Mouse (Mus musculus): ENCODE results near the gene Ankrd34b. TPM values are rescaled to one million over a fixed set of nuclear protein-coding genes. Genes with fewer than 3 reads are reported as not detected.

The Ankrd34b gene
- 4.0 and 5.0 TPM in 2 replicates for polyA plus RNA-seq (2015; fragmentation: Nextera tagmentation; extraction: Ambion mirVana)

DNA sequence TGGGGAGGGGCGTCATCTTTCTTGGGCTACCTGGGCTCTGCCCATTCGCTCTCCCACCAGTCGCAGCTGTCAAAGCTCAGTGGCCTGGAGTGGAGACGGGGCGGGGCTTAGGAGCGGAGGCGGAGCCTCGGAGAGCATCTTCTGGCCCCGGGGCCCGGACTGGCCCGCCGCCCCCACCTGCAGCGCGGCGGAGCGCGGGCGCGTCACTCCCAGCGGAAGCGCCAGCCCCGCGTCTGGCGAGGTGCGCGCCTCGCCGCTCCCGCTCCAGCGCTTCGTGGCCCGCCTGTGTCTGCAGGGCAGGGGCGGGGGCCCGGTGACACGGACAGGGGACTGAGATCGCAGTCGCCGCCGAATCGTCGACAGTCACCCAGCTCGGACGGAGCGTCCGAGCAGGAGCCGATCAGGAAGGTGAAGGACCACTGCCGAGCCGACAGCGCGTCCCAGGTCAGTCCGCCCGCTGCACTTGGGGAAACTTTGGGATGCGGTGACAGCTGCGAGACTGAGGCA is at the start of gene Ankrd34b:
Gene Ankrd34b, plus strand, starts transcription at position 139 of the 507 bp plus-strand sequence.
- Histone ChIP-seq H3K27me3 (replicated peaks; ENCODE audit: control insufficient read depth, insufficient read depth, low read length) (peaks cover 5% of the 10 kb centered on the region; the same call in 1 of the 2 replicates), H3K4me3 (ENCODE audit: low read length) (peak within 1 kb of the TSS; percentile 83), H3K9ac (ENCODE audit: low read depth, low read length) (peak within 1 kb of the TSS; percentile 75), H3K36me3 (ENCODE audit: control insufficient read depth, insufficient read depth, low read length) (no peaks in the 10 kb centered on the region; the same call in 1 of the 2 replicates), H3K4me1 (ENCODE audit: control insufficient read depth, insufficient read depth, low read depth, low read length) (peaks cover 5% of the 10 kb centered on the region), H3K9me3 (ENCODE audit: control insufficient read depth, low read length) (no peaks in the 10 kb centered on the region), H3K27ac (ENCODE audit: low read depth, low read length) (peak within 1 kb of the TSS; percentile 31; the same call in 1 of the 2 replicates), H3K4me2 (ENCODE audit: low read length) (peak within 1 kb of the TSS; percentile 91)
- under 1% methylated on average over 50 of the region's 54 CpGs for WGBS
- peak; percentile 93 for ATAC-seq

DNA sequence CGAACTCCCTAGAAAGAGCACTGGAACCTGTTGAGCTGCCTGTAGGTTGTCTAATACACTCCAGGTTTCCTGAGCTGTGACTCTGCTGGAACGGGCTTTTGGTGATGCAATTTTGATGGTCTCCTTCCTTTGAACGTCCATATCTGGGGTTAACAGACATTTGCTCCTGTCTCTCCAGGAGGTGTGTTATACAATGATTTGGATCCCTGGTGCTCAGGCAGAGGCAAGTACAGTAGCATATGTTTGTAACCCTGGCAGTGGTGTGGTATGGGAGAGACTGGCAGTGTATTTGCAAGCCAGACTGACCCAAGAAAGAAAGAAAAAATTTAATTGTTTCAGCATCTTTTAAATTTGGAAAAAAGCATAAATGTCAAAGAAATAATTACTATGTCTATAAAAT is 38.3 kb upstream of the Ankrd34b start:
- no peak for ATAC-seq
- Histone ChIP-seq H3K4me1 (ENCODE audit: control insufficient read depth, insufficient read depth, low read depth, low read length) (no peaks in the 10 kb centered on the region), H3K36me3 (ENCODE audit: control insufficient read depth, insufficient read depth, low read length) (no peaks in the 10 kb centered on the region), H3K4me2 (ENCODE audit: low read length) (no peak overlapping the region), H3K27ac (ENCODE audit: low read depth, low read length) (no peak overlapping the region), H3K4me3 (ENCODE audit: low read length) (no peak overlapping the region), H3K9me3 (ENCODE audit: control insufficient read depth, low read length) (no peaks in the 10 kb centered on the region), H3K9ac (ENCODE audit: low read depth, low read length) (no peak overlapping the region), H3K27me3 (replicated peaks; ENCODE audit: control insufficient read depth, insufficient read depth, low read length) (no peaks in the 10 kb centered on the region)
- WGBS: 92% methylated on average over 3 of the region's 3 CpGs

DNA sequence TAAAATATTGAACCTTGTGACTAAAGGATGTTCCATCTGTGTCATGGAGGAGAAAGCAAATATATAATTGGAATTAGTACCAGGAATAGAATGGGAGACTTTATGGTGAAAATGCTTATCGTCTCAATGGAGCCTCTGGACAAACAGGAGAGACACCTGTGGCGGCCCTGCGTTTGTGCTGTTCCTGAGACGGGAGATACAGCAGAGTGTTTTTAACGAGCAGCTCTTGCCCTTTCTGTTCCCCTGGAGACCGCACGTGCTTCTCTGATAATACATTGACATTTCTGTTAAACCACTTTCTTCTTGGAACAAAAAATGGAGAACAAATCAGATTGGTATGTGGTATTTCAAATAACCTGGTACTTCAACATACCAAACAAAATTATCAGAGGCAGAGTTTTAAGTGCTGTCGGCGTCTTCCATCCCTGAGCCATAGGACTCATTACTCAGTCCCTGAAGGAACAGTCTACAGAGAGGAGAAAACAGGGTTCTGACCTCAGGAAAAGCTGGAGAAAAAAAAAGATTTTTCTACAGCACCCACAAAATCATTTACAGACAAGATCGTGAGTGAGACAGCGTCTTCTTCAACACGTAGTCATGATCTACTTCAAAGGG is 32.5 kb upstream of the Ankrd34b start:
- Histone ChIP-seq H3K9me3 (ENCODE audit: control insufficient read depth, low read length) (no peaks in the 10 kb centered on the region), H3K4me2 (ENCODE audit: low read length) (no peak overlapping the region), H3K36me3 (ENCODE audit: control insufficient read depth, insufficient read depth, low read length) (no peaks in the 10 kb centered on the region), H3K27ac (ENCODE audit: low read depth, low read length) (no peak overlapping the region), H3K4me1 (ENCODE audit: control insufficient read depth, insufficient read depth, low read depth, low read length) (no peaks in the 10 kb centered on the region), H3K9ac (ENCODE audit: low read depth, low read length) (no peak overlapping the region), H3K27me3 (replicated peaks; ENCODE audit: control insufficient read depth, insufficient read depth, low read length) (no peaks in the 10 kb centered on the region), H3K4me3 (ENCODE audit: low read length) (no peak overlapping the region)
- ATAC-seq: no peak
- 85% methylated on average over 12 of the region's 12 CpGs for WGBS

DNA sequence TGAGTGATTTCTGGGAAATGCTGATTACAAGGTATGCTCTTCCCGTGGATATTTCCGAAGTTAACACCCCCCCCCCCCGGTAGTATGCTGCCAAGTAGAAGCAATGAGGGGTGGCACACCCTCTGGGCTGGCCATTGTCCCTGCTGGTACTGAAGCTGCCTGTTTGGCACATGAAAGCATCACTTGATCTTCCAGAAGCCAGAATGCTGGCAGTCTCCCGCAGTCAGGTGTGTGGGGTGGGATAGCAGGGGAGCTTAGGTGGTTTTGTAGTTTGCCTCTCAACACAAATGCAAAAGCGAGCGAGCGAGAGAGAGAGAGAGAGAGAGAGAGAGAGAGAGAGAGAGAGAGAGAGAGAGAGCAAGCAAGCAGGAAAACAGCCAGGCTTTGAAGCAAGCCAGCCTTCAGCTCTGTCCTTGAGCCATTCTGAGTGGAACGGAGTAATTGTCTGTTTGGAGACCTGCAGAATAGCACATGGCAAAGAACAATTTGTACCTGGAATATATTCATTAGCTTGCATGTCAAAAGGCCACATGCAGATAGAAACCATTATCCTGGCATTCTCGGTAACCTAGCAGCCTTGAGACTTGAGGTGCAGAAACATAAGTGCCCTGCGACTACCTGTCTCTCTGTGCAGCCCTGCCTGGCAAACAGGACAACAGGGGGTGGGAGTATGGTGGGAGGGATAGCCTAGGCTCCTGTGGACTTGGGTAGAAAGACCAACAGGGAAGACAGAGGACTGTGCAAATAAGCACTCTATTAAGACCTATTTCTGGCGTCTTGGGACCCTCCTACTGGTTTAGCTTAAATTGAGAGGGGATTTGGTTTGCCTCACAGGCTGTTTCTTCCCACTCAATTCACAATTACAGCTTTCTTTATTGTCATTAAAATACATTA is 27.0 kb upstream of the Ankrd34b start:
- no peaks in the 10 kb centered on the region for H3K27me3 ChIP-seq (replicated peaks; ENCODE audit: control insufficient read depth, insufficient read depth, low read length)
- H3K9ac ChIP-seq (ENCODE audit: low read depth, low read length): no peak overlapping the region
- peak; percentile 73 for ATAC-seq
- no peaks in the 10 kb centered on the region for H3K4me1 ChIP-seq (ENCODE audit: control insufficient read depth, insufficient read depth, low read depth, low read length)
- H3K36me3 ChIP-seq (ENCODE audit: control insufficient read depth, insufficient read depth, low read length): no peaks in the 10 kb centered on the region
- WGBS: 64% methylated on average over 11 of the region's 11 CpGs
- no peaks in the 10 kb centered on the region for H3K9me3 ChIP-seq (ENCODE audit: control insufficient read depth, low read length)
- no peak overlapping the region for H3K4me2 ChIP-seq (ENCODE audit: low read length)
- no peak overlapping the region for H3K4me3 ChIP-seq (ENCODE audit: low read length)
- H3K27ac ChIP-seq (ENCODE audit: low read depth, low read length): no peak overlapping the region

DNA sequence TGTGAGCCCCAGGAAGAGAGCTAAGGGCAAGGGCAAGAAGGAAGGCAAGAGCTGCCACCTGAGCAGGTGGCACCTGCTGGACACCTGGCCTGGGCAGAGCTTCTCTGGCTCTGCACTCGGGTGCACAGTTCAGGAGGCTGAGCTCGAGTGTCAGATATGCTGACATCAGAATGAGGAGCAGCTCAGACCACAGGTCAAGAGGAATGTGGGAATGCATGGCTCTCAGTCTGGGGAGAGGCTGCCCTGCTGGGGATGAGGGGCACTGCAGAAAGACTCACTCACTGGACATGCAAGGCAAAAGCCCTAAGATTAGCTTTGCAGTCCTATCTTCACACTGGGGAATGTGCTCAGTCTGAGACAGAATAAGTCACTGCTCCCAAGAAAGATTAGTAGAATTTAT is 23.6 kb upstream of the Ankrd34b start:
- H3K36me3 ChIP-seq (ENCODE audit: control insufficient read depth, insufficient read depth, low read length): no peaks in the 10 kb centered on the region

DNA sequence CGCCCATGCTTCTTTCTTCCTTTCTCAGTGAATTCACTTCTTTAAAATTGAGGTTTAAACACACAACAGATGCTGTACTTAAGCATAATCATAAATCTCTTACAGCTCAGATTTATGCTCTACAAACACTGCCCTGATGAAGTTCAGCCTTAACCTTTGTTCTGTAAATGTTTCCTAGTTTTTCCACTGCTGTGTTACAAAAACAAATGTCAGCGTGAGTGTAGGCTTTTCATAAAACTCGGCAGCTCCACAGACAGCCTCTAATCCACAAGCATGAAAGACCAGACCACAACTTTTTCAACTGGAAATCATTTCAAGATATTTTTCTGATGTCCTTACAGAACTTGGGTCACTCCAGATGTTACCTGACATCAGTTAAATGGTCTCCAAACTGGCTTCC is 22.2 kb upstream of the Ankrd34b start:
- no peaks in the 10 kb centered on the region for H3K36me3 ChIP-seq (ENCODE audit: control insufficient read depth, insufficient read depth, low read length)
- WGBS: 85% methylated on average over 3 of the region's 3 CpGs
- no peak overlapping the region for H3K27ac ChIP-seq (ENCODE audit: low read depth, low read length)
- H3K9ac ChIP-seq (ENCODE audit: low read depth, low read length): no peak overlapping the region
- no peak overlapping the region for H3K4me2 ChIP-seq (ENCODE audit: low read length)
- no peaks in the 10 kb centered on the region for H3K9me3 ChIP-seq (ENCODE audit: control insufficient read depth, low read length)
- no peak overlapping the region for H3K4me3 ChIP-seq (ENCODE audit: low read length)
- H3K27me3 ChIP-seq (replicated peaks; ENCODE audit: control insufficient read depth, insufficient read depth, low read length): no peaks in the 10 kb centered on the region
- no peak for ATAC-seq
- no peaks in the 10 kb centered on the region for H3K4me1 ChIP-seq (ENCODE audit: control insufficient read depth, insufficient read depth, low read depth, low read length)

More for the DNA sequence above, 23.6 kb upstream of the Ankrd34b start:
- Histone ChIP-seq H3K27me3 (replicated peaks; ENCODE audit: control insufficient read depth, insufficient read depth, low read length) (no peaks in the 10 kb centered on the region), H3K27ac (ENCODE audit: low read depth, low read length) (no peak overlapping the region), H3K9ac (ENCODE audit: low read depth, low read length) (no peak overlapping the region), H3K4me3 (ENCODE audit: low read length) (no peak overlapping the region), H3K4me2 (ENCODE audit: low read length) (no peak overlapping the region), H3K4me1 (ENCODE audit: control insufficient read depth, insufficient read depth, low read depth, low read length) (no peaks in the 10 kb centered on the region), H3K9me3 (ENCODE audit: control insufficient read depth, low read length) (no peaks in the 10 kb centered on the region)
- ATAC-seq: no peak
- 83% methylated on average over 2 of the region's 2 CpGs for WGBS

DNA sequence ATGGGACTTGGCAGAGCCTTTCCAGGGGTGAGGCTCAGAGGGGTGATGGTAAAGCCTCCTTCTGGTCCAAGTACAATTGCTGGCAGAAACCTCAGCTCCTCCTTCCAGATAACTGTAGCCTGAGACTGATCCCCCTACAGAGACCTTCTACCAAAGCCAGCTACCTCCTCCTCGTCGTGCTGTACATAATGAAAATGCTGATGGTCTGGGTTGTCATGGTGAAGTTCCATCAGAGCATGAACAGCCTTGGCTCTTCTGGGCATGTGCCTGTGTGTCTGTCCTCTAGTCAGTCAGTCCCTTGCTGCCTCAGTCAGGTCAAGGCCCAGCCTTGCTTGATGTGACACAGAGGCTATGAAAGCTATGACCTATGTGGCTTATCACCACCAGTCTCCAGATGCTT is 15.2 kb upstream of the Ankrd34b start:
- Histone ChIP-seq H3K9me3 (ENCODE audit: control insufficient read depth, low read length) (no peaks in the 10 kb centered on the region), H3K27ac (ENCODE audit: low read depth, low read length) (no peak overlapping the region), H3K4me1 (ENCODE audit: control insufficient read depth, insufficient read depth, low read depth, low read length) (no peaks in the 10 kb centered on the region), H3K9ac (ENCODE audit: low read depth, low read length) (no peak overlapping the region), H3K4me3 (ENCODE audit: low read length) (no peak overlapping the region), H3K36me3 (ENCODE audit: control insufficient read depth, insufficient read depth, low read length) (no peaks in the 10 kb centered on the region), H3K27me3 (replicated peaks; ENCODE audit: control insufficient read depth, insufficient read depth, low read length) (no peaks in the 10 kb centered on the region), H3K4me2 (ENCODE audit: low read length) (no peak overlapping the region)
- WGBS: 45% methylated on average over 2 of the region's 2 CpGs
- ATAC-seq: no peak

DNA sequence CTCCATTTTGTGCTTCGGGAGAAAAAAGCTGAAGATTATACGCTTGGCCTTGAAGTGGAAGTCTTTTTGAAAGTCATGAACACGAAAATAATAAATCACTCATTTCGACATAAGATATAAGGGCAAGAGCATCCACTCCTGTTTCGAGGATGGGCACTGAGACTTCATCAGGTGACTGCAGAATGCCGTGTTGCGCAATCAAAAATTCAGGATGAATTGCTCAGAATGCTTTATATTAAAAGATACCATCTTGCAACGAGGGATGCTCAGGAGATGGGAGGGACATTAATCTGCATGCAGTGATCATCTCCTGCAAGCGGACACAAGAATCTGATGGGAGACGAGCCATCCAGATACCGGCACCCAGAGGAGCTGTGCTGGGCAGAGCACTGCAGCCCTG is 6.1 kb upstream of the Ankrd34b start:
- Histone ChIP-seq H3K9ac (ENCODE audit: low read depth, low read length) (no peak overlapping the region), H3K9me3 (ENCODE audit: control insufficient read depth, low read length) (no peaks in the 10 kb centered on the region), H3K36me3 (ENCODE audit: control insufficient read depth, insufficient read depth, low read length) (no peaks in the 10 kb centered on the region), H3K27ac (ENCODE audit: low read depth, low read length) (no peak overlapping the region), H3K27me3 (replicated peaks; ENCODE audit: control insufficient read depth, insufficient read depth, low read length) (no peaks in the 10 kb centered on the region; the same call in 1 of the 2 replicates), H3K4me1 (ENCODE audit: control insufficient read depth, insufficient read depth, low read depth, low read length) (no peaks in the 10 kb centered on the region), H3K4me3 (ENCODE audit: low read length) (no peak overlapping the region), H3K4me2 (ENCODE audit: low read length) (no peak overlapping the region)
- ATAC-seq: no peak
- 83% methylated on average over 11 of the region's 11 CpGs for WGBS

DNA sequence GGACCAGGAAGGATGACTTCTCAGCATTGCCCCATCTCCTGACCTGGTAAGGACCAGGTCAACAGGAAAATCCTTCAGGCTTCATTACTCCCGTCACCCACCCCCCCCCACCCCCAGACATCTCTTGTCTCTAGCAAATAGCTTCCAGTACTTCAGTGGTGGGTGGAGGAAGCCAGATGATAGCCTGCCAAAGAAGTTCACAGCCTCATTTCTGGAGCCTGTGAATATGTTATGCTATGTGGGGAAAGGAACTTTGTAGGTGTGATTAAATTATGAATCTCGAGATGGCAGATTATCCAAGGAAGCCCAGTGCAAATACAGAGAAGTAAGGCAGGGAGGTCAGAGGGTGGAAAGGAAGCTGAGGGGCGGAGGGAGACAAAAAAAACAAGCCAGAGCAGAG is 2.0 kb upstream of the Ankrd34b start:
- 52% methylated on average over 3 of the region's 3 CpGs for WGBS
- H3K9ac ChIP-seq (ENCODE audit: low read depth, low read length): no peak overlapping the region
- no peaks in the 10 kb centered on the region; the same call in 1 of the 2 replicates for H3K36me3 ChIP-seq (ENCODE audit: control insufficient read depth, insufficient read depth, low read length)
- H3K27me3 ChIP-seq (replicated peaks; ENCODE audit: control insufficient read depth, insufficient read depth, low read length): peaks cover 5% of the 10 kb centered on the region; the same call in 1 of the 2 replicates
- H3K27ac ChIP-seq (ENCODE audit: low read depth, low read length): no peak overlapping the region
- H3K4me3 ChIP-seq (ENCODE audit: low read length): no peak overlapping the region
- H3K9me3 ChIP-seq (ENCODE audit: control insufficient read depth, low read length): no peaks in the 10 kb centered on the region
- no peak overlapping the region for H3K4me2 ChIP-seq (ENCODE audit: low read length)
- ATAC-seq: no peak
- peaks cover 5% of the 10 kb centered on the region for H3K4me1 ChIP-seq (ENCODE audit: control insufficient read depth, insufficient read depth, low read depth, low read length)

Measured in hindbrain, embryonic 16.5 days (tissue).